Mouse (Mus musculus): ENCODE measurements around the gene Fkbp5.

Fkbp5 gene

DNA sequence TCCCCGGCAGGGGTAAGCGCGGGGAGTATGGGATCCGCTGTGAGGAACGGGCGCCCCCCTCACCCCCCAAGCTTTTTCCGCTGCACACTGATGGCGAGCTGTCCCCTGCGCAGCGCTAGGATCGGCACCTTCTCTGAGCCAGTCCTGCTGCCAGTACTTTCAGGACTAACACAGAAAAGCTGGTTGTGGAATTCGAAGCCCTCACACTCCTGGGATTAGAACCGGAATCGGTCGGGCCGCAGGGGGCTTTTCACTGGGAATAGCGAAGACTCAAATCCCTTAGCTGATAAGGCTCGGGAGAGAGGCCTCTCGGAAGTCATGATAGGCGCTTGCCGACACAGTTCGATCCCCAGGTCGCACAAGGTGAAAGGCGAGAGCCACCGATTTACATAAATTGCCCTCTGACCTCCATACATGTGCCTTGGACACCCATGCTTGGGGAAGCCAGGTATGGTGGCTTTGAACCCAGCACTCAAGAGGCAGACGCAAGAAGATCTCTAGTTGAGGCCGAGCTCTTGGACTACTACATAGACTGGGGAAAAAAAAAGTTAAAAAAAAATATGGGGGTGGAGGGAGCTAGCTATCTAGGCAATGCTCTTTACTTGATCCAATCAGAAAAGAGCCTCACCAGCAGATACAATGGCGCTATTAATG lies 6.2 kb upstream of the Fkbp5 start:
- DNase-seq (ENCODE audit: low spot score in 2 of 2) = no peak

- DNase-seq (ENCODE audit: low spot score in 2 of 2) = peak; percentile 91 to 92
Observed at GRCm38 (mm10) chr17:28522623-28523354, 5.5 kb upstream of the Fkbp5 start.

GRCm38 (mm10) chr17:28521920-28522319 lies 4.6 kb upstream of the Fkbp5 start:
- no peak for DNase-seq (ENCODE audit: low spot score in 2 of 2)

DNA sequence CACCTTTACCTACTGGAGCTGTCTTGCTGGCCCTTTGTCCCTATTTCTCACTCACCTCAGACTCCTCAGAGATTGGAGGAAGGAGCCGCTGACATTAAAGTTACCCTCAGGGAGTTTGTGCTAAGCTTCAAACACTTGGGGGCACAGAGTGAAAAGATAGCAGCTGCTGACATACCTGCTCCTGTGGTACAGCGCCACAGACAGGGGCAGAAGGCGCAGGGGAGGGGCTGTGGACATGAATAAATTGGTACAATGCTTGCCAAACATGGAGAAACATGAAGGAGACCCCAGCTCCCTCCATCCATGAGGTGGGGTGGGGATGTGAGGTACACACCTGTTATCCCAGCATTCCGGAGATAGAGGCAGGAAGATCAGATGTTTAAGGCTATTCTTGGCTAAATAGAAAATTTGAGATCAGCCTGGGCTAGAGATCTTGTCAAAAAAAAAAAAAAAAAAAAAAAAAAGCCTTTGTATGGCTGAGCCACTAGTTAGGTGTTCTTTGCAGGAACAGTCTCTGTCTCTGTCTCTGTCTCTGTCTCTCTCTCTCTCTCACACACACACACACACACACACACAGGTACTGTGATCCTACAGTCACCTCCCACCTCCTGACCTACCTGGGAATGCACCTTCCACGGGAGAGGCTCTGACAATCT lies 3.9 kb upstream of the Fkbp5 start:
- DNase-seq (ENCODE audit: low spot score in 2 of 2) = no peak

DNA sequence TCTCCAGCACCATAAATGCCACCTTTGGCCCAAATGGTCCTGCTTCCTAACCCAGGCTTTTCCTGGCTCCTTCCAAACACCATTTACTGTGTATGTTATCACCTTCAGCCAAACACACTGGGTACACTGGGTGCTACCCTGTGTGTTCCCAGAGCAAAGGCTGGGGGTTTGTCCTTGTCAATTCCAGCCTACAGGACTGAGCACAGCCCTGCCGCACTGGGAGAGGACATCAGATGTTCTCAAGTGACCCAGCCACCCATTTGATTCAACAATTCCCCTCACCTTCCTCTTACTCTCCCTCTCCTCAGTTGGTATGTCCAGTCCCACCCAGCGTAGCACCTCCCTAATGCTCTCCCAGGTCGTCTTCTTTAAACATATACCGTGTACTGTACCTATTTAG lies 3.2 kb upstream of the Fkbp5 start:
- no peak for DNase-seq (ENCODE audit: low spot score in 2 of 2)

- no peak for DNase-seq (ENCODE audit: low spot score in 2 of 2)
Observed at GRCm38 (mm10) chr17:28519827-28520226, 2.5 kb upstream of the Fkbp5 start.

- no peak for DNase-seq (ENCODE audit: low spot score in 2 of 2)
Observed at GRCm38 (mm10) chr17:28518615-28519071, 1.3 kb upstream of the Fkbp5 start.

GRCm38 (mm10) chr17:28517956-28518614 lies 758 bp upstream of the Fkbp5 start:
- peak; percentile 82 to 90 for DNase-seq (ENCODE audit: low spot score in 2 of 2)

- DNase-seq (ENCODE audit: low spot score in 2 of 2) = no peak
Observed at GRCm38 (mm10) chr17:28516881-28517280, 446 bp downstream of the Fkbp5 start.

GRCm38 (mm10) chr17:28515431-28516341 lies 1.6 kb downstream of the Fkbp5 start:
- peak in 1 of 2 experiments; percentile 68 for DNase-seq (ENCODE audit: low spot score in 2 of 2)

DNA sequence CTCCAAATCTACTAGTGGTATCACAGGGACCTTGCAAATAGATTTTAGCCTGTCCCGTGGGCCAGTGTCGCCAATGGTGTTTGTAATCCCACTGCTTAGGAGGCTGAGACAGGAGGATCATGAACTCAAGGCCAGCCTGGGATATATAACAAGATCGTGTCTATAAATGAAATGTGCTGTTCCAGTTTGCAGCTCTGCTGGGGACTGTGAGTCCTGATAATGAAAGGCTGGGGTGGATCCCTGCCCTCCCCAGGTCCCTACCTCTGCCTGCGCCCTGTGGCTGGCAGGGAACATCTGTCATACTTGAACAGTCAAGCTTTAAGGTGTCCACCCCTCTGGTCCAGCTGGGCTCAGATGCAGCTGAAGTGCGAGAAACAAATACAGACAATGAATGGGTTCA lies 2.8 kb downstream of the Fkbp5 start:
- DNase-seq (ENCODE audit: low spot score in 2 of 2) = no peak

DNA sequence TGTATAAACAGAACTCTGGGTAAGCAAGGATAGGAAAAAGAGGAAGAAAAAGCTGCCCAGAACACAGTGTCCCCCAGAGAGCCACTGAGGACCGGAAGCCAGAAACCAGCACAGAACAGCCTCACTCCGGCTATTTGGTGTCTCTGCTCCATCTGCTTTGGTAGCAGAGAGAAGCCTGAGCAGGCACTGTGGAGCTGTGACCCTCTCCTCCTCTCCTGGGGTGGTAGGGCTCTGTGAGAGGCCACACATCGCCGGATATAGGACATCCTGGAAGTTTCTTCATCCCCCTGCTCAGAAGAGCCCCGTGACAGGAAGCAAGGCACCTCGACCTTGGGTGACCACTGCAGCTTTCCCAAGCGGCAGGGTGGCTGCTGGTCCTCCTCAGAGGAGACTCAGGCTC lies 3.5 kb downstream of the Fkbp5 start:
- no peak for DNase-seq (ENCODE audit: low spot score in 2 of 2)

DNA sequence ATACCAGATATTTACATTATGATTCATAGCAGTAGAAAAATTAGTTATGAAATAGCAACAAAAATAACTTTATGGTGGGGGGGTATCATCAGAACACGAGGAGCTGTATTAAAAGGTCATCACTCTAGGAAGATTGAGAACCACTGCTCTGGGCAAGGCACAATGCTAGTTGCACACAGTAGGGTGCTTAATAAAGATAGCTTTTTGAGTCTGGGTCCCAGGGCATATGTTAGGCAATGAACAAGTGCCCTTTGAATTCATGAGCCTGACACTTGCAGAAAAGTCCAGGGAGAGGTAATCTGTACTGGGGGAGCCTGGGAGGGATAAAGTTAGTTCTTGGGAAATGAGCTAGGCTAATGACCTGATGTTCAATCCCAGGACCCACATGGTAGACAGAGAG lies 4.0 kb downstream of the Fkbp5 start:
- DNase-seq (ENCODE audit: low spot score in 2 of 2) = no peak

GRCm38 (mm10) chr17:28512696-28513095 lies 4.6 kb downstream of the Fkbp5 start:
- DNase-seq (ENCODE audit: low spot score in 2 of 2) = peak in 1 of 2 experiments; percentile 81

DNA sequence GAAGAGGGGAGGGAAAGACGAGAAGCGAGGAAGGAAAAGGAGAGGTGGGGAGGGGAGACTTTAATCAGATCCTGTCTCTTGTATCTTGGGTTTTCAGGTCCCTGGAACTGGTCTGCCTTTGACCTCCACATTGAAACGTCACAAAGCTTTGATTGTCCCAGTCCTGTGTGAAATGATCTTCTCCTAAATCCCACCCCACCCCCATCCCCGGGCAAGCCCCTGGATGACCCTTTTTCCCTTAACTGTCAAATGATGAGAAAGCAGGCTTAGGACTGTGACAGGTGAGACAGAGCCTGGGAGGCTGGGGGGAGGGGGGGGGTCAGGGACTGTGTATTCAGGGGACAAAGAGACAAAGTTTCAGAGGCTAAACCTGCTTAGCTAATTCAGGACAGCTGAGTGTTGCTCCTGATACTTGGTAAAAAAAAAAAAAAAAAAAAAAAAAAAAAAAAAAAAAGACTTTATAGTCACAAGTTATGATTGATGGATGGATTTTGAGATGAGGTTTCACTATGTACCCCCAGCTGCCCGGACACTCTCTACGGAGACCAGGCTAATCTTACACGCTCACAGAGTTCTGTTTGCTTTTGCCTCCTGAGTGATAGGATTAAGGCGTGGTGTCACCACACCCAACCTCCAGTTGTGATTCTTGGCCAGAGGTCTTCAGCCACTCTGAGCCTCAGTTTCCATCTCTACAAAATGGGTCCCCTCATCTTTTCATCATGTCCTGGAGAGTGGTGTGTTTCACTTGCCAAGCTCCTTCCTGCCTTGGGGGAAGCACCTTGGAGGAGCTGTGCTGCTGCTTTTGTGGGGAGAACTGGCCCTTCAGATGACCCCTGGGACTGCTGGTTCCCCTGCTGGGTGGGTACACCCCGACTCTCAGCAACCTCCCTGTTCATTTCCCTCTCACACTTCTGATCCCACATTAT lies 5.4 kb downstream of the Fkbp5 start:
- no peak for DNase-seq (ENCODE audit: low spot score in 2 of 2)

GRCm38 (mm10) chr17:28510445-28511342 lies 6.6 kb downstream of the Fkbp5 start:
- no peak for DNase-seq (ENCODE audit: low spot score in 2 of 2)

DNA sequence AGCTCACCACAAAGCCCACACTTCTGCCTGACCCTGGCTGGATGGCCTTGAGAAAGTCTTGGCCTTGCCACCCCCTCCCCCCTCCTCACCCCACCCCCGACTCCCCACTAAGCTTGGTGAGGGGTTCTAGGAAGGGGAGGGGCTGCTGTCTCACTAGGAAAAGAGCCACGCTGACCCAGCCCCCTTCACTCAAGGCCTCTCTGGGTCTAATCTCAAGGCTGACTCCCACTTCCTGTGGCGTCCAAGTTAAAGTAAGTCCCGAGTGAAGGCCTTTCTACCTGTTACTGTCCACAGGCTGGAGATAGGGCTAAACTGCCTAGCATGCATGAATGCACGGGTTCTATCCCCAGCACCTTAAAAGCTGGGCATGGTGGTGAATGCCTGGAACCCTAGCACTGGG lies 9.8 kb downstream of the Fkbp5 start:
- no peak for DNase-seq (ENCODE audit: low spot score in 2 of 2)

GRCm38 (mm10) chr17:28506895-28507294 lies 10.4 kb downstream of the Fkbp5 start:
- DNase-seq (ENCODE audit: low spot score in 2 of 2) = no peak

DNA sequence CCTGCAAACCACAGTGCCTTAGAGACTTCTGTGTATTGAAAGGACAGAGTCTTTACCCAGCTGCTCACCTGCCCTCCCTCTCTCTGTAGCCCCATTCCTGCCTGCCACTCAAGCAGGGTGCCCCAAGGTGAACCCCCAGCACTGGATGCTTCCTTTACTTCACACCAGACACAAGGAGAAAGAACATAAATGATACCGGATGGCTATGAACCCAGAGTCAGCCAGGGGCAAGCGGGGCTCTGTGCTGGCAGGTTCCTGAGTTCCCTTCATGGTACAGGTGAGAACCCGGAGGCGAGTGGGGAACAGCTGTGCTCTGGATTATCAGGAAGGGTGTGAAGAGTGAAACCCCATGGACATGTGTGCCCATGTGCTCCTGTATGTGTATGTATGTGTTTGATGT lies 11.7 kb downstream of the Fkbp5 start:
- no peak for DNase-seq (ENCODE audit: low spot score in 2 of 2)
